Mouse (Mus musculus): ENCODE measurements around the gene Slc43a2. TPM values are rescaled to one million over a fixed set of nuclear protein-coding genes. Genes with fewer than 3 reads are reported as not detected.

Gene Slc43a2
- polyA plus RNA-seq, 1 experiment from 2014 or later = 3.2 TPM

- WGBS = 69% methylated on average over 8 of the region's 8 CpGs
- H3K36me3 ChIP-seq (replicated peaks; ENCODE audit: control insufficient read depth, insufficient read depth, low read depth, low read length) = peaks cover 19% of the 10 kb centered on the region
- no peak overlapping the region for H3K9ac ChIP-seq (replicated peaks; ENCODE audit: low read length)
- ATAC-seq (replicated peaks; ENCODE audit: insufficient number of reproducible peaks, low FRiP score, low TSS enrichment, low read depth) (no peak), DNase-seq (ENCODE audit: low spot score) (no peak)
- no peak overlapping the region for H3K4me2 ChIP-seq (ENCODE audit: low read depth, low read length)
- H3K27ac ChIP-seq (replicated peaks; ENCODE audit: low read depth, low read length) = no peak overlapping the region
- peaks cover 7% of the 10 kb centered on the region for H3K4me1 ChIP-seq (ENCODE audit: control insufficient read depth, insufficient read depth, low read length)
- H3K4me3 ChIP-seq (ENCODE audit: low read depth, low read length) = no peak overlapping the region
- no peaks in the 10 kb centered on the region for H3K27me3 ChIP-seq (ENCODE audit: control insufficient read depth, insufficient read depth, low read length)
- H3K9me3 ChIP-seq (replicated peaks; ENCODE audit: control insufficient read depth, low read length) = no peaks in the 10 kb centered on the region
These were observed 22.6 kb upstream of the Slc43a2 start for GRCm38 (mm10) chr11:75508904-75509303.

GRCm38 (mm10) chr11:75509741-75510626, 21.5 kb upstream of the Slc43a2 start, which contains the start of gene Rilp:
TSS of gene Rilp (plus strand) at chr11:75510094.
- Histone ChIP-seq H3K27me3 (ENCODE audit: control insufficient read depth, insufficient read depth, low read length) (no peaks in the 10 kb centered on the region), H3K27ac (replicated peaks; ENCODE audit: low read depth, low read length) (peak within 1 kb of the TSS; percentile 28; the same call in 1 of the 2 replicates), H3K9ac (replicated peaks; ENCODE audit: low read length) (peak within 1 kb of the TSS; percentile 61), H3K4me1 (ENCODE audit: control insufficient read depth, insufficient read depth, low read length) (peaks cover 7% of the 10 kb centered on the region), H3K4me3 (ENCODE audit: low read depth, low read length) (peak within 1 kb of the TSS; percentile 44), H3K4me2 (ENCODE audit: low read depth, low read length) (peak within 1 kb of the TSS; percentile 95), H3K36me3 (replicated peaks; ENCODE audit: control insufficient read depth, insufficient read depth, low read depth, low read length) (peaks cover 14% of the 10 kb centered on the region), H3K9me3 (replicated peaks; ENCODE audit: control insufficient read depth, low read length) (no peaks in the 10 kb centered on the region)
- 4% methylated on average over 43 of the region's 43 CpGs for WGBS
- peak; percentile 78 for ATAC-seq (replicated peaks; ENCODE audit: insufficient number of reproducible peaks, low FRiP score, low TSS enrichment, low read depth)
- peak; percentile 59 for DNase-seq (ENCODE audit: low spot score)

DNA sequence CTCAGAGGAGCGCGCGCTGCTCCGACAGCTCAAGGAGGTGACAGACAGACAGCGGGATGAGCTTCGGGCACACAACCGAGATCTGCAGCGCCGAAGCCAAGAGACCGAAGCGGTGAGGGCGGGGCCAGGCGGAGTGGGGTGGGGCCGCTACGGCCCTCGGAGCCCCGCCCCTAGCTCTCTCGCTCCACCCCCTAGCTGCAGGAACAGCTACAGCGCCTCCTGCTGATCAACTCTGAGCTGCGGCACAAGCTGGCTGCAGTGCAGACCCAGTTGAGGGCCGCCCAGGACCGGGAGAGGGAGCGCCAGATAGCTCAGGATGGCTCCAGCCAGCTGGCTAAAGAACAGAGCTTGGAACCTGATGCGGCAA, 20.9 kb upstream of the Slc43a2 start:
- Histone ChIP-seq H3K4me3 (ENCODE audit: low read depth, low read length) (peak overlapping the region; percentile 44), H3K4me2 (ENCODE audit: low read depth, low read length) (peak overlapping the region; percentile 95), H3K27me3 (ENCODE audit: control insufficient read depth, insufficient read depth, low read length) (no peaks in the 10 kb centered on the region), H3K27ac (replicated peaks; ENCODE audit: low read depth, low read length) (peak overlapping the region; percentile 28; the same call in 1 of the 2 replicates), H3K9me3 (replicated peaks; ENCODE audit: control insufficient read depth, low read length) (no peaks in the 10 kb centered on the region), H3K4me1 (ENCODE audit: control insufficient read depth, insufficient read depth, low read length) (peaks cover 7% of the 10 kb centered on the region), H3K36me3 (replicated peaks; ENCODE audit: control insufficient read depth, insufficient read depth, low read depth, low read length) (peaks cover 13% of the 10 kb centered on the region), H3K9ac (replicated peaks; ENCODE audit: low read length) (peak overlapping the region; percentile 61)
- WGBS = under 1% methylated on average over 24 of the region's 24 CpGs
- ATAC-seq (replicated peaks; ENCODE audit: insufficient number of reproducible peaks, low FRiP score, low TSS enrichment, low read depth) = peak; percentile 83
- peak; percentile 95 for DNase-seq (ENCODE audit: low spot score)

- DNase-seq (ENCODE audit: low spot score) (no peak), ATAC-seq (replicated peaks; ENCODE audit: insufficient number of reproducible peaks, low FRiP score, low TSS enrichment, low read depth) (no peak)
- Histone ChIP-seq H3K36me3 (replicated peaks; ENCODE audit: control insufficient read depth, insufficient read depth, low read depth, low read length) (peaks cover 8% of the 10 kb centered on the region), H3K9me3 (replicated peaks; ENCODE audit: control insufficient read depth, low read length) (no peaks in the 10 kb centered on the region), H3K27ac (replicated peaks; ENCODE audit: low read depth, low read length) (no peak overlapping the region), H3K4me1 (ENCODE audit: control insufficient read depth, insufficient read depth, low read length) (peaks cover 7% of the 10 kb centered on the region), H3K27me3 (ENCODE audit: control insufficient read depth, insufficient read depth, low read length) (no peaks in the 10 kb centered on the region), H3K9ac (replicated peaks; ENCODE audit: low read length) (no peak overlapping the region), H3K4me3 (ENCODE audit: low read depth, low read length) (no peak overlapping the region), H3K4me2 (ENCODE audit: low read depth, low read length) (no peak overlapping the region)
- 91% methylated on average over 6 of the region's 6 CpGs for WGBS
These were observed 20.3 kb upstream of the Slc43a2 start for GRCm38 (mm10) chr11:75511213-75511612.

DNA sequence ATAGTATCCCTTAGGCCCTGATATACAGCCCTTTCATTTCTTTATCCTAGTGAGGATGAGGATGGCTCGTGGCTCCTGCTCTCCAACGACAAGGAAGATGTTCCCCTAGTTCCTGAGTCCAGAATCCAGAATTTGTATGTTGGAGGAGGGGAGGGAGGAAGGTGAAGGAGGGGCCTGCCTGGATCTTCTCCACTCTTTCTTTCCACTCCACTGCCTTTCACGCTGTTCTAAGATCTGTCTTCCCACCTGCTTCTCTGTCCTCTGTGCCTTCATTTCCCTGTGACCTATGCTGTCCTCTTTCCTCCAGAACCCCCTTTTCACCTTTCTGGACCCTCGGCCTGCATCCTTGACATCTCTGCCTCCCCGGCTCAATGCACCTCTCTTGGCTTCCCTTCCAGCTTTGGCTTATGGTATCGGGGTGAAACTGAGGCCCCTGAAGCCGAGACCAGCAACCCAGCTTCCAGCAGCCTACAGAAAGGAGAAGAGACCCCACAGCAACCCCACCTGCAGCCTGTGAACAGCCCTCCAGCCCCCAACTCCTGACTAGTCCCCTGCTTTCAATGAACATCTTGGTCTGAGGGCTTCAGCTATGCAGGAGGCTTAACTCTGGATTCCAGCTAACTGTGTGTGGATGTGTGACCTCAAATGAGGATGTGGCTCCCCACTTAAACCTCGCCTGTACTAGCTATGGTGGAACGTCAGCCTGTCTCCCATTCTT, 19.0 kb upstream of the Slc43a2 start:
- H3K9me3 ChIP-seq (replicated peaks; ENCODE audit: control insufficient read depth, low read length) = no peaks in the 10 kb centered on the region
- peaks cover 5% of the 10 kb centered on the region for H3K36me3 ChIP-seq (replicated peaks; ENCODE audit: control insufficient read depth, insufficient read depth, low read depth, low read length)

DNA sequence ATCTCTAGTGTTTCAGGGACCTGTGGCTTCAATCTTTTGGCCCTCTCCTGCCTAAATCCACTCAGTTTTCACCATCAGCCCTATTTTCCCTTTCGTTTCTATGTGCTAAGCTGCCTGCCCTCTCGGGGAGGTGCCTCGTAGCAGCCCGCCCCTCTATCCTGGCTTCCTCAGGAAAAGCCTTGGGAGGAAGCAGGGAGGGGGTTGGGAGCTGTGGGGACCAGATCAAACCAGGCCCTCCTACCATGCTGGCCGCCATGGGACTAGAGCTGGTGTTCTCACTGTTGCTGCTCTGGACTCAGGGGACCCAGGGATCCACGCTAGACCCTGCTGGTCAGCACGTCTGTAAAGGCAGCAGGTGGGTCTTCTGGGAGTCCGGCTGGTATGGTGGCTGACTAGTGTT, 18.2 kb upstream of the Slc43a2 start, which contains the start of gene Scarf1:
TSS of gene Scarf1 (plus strand) at position 205 of the 400 bp plus-strand sequence.
- Histone ChIP-seq H3K4me1 (ENCODE audit: control insufficient read depth, insufficient read depth, low read length) (peaks cover 7% of the 10 kb centered on the region), H3K4me2 (ENCODE audit: low read depth, low read length) (peak within 1 kb of the TSS; percentile 14; the same call in 1 of the 2 replicates), H3K4me3 (ENCODE audit: low read depth, low read length) (no peak within 1 kb of the TSS), H3K27me3 (ENCODE audit: control insufficient read depth, insufficient read depth, low read length) (no peaks in the 10 kb centered on the region), H3K9me3 (replicated peaks; ENCODE audit: control insufficient read depth, low read length) (no peaks in the 10 kb centered on the region), H3K27ac (replicated peaks; ENCODE audit: low read depth, low read length) (no peak within 1 kb of the TSS), H3K9ac (replicated peaks; ENCODE audit: low read length) (no peak within 1 kb of the TSS), H3K36me3 (replicated peaks; ENCODE audit: control insufficient read depth, insufficient read depth, low read depth, low read length) (peaks cover 3% of the 10 kb centered on the region)
- ATAC-seq (replicated peaks; ENCODE audit: insufficient number of reproducible peaks, low FRiP score, low TSS enrichment, low read depth) (no peak), DNase-seq (ENCODE audit: low spot score) (no peak)
- WGBS = 50% methylated on average over 8 of the region's 8 CpGs

More for the DNA sequence above, 19.0 kb upstream of the Slc43a2 start:
- DNase-seq (ENCODE audit: low spot score) (no peak), ATAC-seq (replicated peaks; ENCODE audit: insufficient number of reproducible peaks, low FRiP score, low TSS enrichment, low read depth) (no peak)
- H3K27ac ChIP-seq (replicated peaks; ENCODE audit: low read depth, low read length) = no peak overlapping the region
- H3K4me3 ChIP-seq (ENCODE audit: low read depth, low read length) = no peak overlapping the region
- no peak overlapping the region for H3K4me2 ChIP-seq (ENCODE audit: low read depth, low read length)
- no peak overlapping the region for H3K9ac ChIP-seq (replicated peaks; ENCODE audit: low read length)
- H3K4me1 ChIP-seq (ENCODE audit: control insufficient read depth, insufficient read depth, low read length) = peaks cover 7% of the 10 kb centered on the region
- no peaks in the 10 kb centered on the region for H3K27me3 ChIP-seq (ENCODE audit: control insufficient read depth, insufficient read depth, low read length)
- WGBS = 79% methylated on average over 9 of the region's 9 CpGs

DNA sequence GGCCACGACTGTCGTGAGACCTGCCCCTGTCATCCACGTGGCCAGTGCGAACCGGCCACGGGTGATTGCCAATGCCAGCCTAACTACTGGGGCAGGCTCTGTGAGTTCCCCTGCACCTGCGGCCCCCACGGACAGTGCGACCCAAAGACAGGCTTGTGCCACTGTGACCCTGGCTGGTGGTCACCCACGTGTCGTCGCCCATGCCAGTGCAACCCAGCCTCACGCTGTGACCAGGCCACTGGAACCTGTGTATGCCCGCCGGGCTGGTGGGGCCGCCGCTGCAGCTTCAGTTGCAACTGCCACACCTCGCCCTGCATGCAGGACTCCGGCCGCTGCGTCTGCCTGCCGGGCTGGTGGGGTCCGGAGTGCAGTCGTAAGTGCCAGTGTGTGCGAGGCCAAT, 16.3 kb upstream of the Slc43a2 start:
- Histone ChIP-seq H3K9me3 (replicated peaks; ENCODE audit: control insufficient read depth, low read length) (no peaks in the 10 kb centered on the region), H3K4me2 (ENCODE audit: low read depth, low read length) (no peak overlapping the region), H3K27ac (replicated peaks; ENCODE audit: low read depth, low read length) (no peak overlapping the region), H3K27me3 (ENCODE audit: control insufficient read depth, insufficient read depth, low read length) (no peaks in the 10 kb centered on the region), H3K9ac (replicated peaks; ENCODE audit: low read length) (no peak overlapping the region), H3K4me3 (ENCODE audit: low read depth, low read length) (no peak overlapping the region), H3K4me1 (ENCODE audit: control insufficient read depth, insufficient read depth, low read length) (no peaks in the 10 kb centered on the region), H3K36me3 (replicated peaks; ENCODE audit: control insufficient read depth, insufficient read depth, low read depth, low read length) (no peaks in the 10 kb centered on the region)
- 93% methylated on average over 25 of the region's 25 CpGs for WGBS
- DNase-seq (ENCODE audit: low spot score) = no peak
- no peak for ATAC-seq (replicated peaks; ENCODE audit: insufficient number of reproducible peaks, low FRiP score, low TSS enrichment, low read depth)
